Mouse (Mus musculus): ENCODE measurements around the gene Git1.
"Not testable (repeated sequence)": the region's sequence is repeated elsewhere in the genome, so short reads cannot be mapped to it uniquely, and the experiment has no call there.

Git1 gene

GRCm38 (mm10) chr11:77516553-77517425 is 23.4 kb downstream of the Git1 start:
- no peak for DNase-seq (ENCODE audit: extremely low spot score, low read depth, low spot score)

DNA sequence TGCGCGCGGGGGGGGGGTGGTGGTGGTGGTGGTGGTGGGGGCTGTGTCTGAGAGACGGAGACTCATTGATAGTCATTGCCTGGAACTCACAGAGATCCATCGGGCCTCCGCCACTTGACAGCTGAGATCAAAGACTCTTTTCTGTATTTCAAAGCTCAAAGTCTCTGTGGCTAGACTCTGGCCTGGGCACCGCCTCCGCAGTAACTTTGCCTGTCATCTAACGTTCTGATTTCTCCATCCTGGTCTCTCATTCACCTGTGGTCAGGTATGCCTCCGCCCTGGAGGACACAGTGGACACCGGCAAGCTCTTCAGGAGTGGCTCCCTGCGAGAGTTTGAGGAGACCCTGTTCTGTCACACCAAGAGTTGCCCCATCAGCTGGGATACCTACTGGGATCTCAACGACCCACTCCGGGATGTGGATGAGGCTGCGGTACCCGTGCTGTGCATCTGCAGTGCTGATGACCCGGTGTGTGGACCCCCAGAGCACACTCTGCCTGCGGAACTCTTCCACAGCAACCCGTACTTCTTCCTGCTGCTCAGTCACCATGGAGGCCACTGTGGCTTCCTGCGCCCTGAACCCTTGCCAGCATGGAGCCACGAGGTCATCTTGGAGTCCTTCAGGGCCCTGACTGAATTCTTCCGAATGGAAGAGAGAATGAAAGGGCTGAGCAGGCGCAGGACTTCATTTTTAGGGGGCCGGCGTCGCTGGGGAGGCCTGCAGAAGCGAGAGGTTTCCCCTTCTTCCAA is 24.9 kb downstream of the Git1 start:
- no peak for DNase-seq (ENCODE audit: extremely low spot score, low read depth, low spot score)

- no peak for DNase-seq (ENCODE audit: extremely low spot score, low read depth, low spot score)
Observed at GRCm38 (mm10) chr11:77519043-77519442, 25.7 kb downstream of the Git1 start, which contains the start of gene Gm10392. Gm10392 (minus strand) TSS chr11:77519198.

- DNase-seq (ENCODE audit: extremely low spot score, low read depth, low spot score): no peak
Observed at GRCm38 (mm10) chr11:77520601-77521529, 27.5 kb downstream of the Git1 start.

- no peak for DNase-seq (ENCODE audit: extremely low spot score, low read depth, low spot score)
Observed at GRCm38 (mm10) chr11:77525804-77526486, 32.6 kb downstream of the Git1 start.

- not testable (repeated sequence) for DNase-seq (ENCODE audit: extremely low spot score, low read depth, low spot score)
Observed at GRCm38 (mm10) chr11:77528420-77528819, 35.1 kb downstream of the Git1 start.

- DNase-seq (ENCODE audit: extremely low spot score, low read depth, low spot score): no peak
Observed at GRCm38 (mm10) chr11:77529644-77530043, 36.3 kb downstream of the Git1 start.

DNA sequence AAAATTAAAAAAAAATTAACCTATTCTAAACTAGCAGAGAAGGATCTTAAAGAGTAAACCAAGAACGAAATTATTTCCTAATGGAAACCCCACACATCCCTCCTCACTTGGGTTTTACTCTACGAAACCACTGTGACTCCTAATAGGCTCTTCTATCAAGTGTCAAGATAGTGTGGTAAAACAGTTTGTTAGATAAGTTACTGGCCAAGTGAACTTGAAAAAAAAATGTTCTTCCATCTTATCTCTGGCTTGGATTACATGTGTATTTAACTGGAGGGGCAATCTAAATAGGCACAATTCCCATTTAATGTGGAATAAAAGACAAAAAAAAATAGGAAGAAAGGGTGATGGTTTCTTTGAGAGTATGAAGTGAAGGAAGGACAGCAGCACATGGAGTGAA is 37.5 kb downstream of the Git1 start:
- no peak for DNase-seq (ENCODE audit: extremely low spot score, low read depth, low spot score)

DNA sequence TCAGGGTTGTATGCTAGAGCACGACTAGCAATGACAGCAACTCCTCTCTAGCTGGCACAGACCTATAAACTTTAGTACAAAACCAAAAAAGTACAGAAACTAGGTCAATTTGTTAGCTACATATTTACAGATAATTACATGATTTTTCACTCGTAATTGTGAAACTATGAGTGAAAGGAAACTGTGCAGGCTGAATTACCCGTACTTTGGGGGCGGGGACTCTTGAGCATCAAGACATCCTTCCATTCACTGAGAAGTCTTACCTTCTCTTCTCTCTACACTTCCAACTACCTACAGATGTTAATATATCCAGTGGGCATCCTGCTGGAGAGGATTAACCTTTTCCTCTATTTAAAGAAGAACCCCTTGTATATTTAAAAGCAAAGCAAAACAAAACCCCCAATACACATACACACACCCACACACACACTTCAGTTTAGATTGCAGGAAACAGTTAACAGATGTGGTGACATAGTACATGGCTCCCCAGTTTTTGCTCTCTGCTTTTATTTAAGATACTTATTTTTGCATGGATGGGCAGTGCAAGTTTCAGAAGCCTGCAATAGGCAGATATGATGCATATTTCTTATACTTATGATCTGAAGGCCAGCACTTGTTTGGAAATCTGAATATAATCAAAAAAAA is 39.0 kb downstream of the Git1 start:
- no peak for DNase-seq (ENCODE audit: extremely low spot score, low read depth, low spot score)

GRCm38 (mm10) chr11:77545261-77545660 is 51.9 kb downstream of the Git1 start:
- no peak for DNase-seq (ENCODE audit: extremely low spot score, low read depth, low spot score)
